Mouse (Mus musculus): ENCODE data around the gene Avil. TPM values are rescaled to one million over a fixed set of nuclear protein-coding genes. Genes with fewer than 3 reads are reported as not detected.

The Avil gene
- total RNA-seq, 2 experiments from 2014 or later, result 0.32 to 0.87 TPM

- TF ChIP-seq CTCF (conservative IDR thresholded peaks at IDR 0.05), result no peak
- no peak for DNase-seq (ENCODE audit: low spot score in 2 of 2)
Measured at GRCm38 (mm10) chr10:127043187-127043586, 42.7 kb downstream of the Avil start.

GRCm38 (mm10) chr10:127047954-127048353 is 47.4 kb downstream of the Avil start, which contains the start of gene Cyp27b1:
Gene Cyp27b1, plus strand, starts transcription at chr10:127048250.
- H3K27ac ChIP-seq, result no peak within 1 kb of the TSS
- TF ChIP-seq CTCF (conservative IDR thresholded peaks at IDR 0.05), result no peak
- no peak within 1 kb of the TSS for H3K4me3 ChIP-seq
- DNase-seq (ENCODE audit: low spot score in 2 of 2), result no peak

More at GRCm38 (mm10) chr10:127043187-127043586, 42.7 kb downstream of the Avil start:
- no peak overlapping the region for H3K27ac ChIP-seq
- H3K4me3 ChIP-seq, result no peak overlapping the region

GRCm38 (mm10) chr10:127048608-127049394 is 48.3 kb downstream of the Avil start:
- Histone ChIP-seq H3K27ac (no peak overlapping the region), H3K4me3 (no peak overlapping the region)
- TF ChIP-seq CTCF (conservative IDR thresholded peaks at IDR 0.05), result peak; percentile 52
- DNase-seq (ENCODE audit: low spot score in 2 of 2), result no peak

GRCm38 (mm10) chr10:127049395-127050118 is 49.0 kb downstream of the Avil start:
- Histone ChIP-seq H3K4me3 (no peak overlapping the region), H3K27ac (no peak overlapping the region)
- TF ChIP-seq CTCF (conservative IDR thresholded peaks at IDR 0.05), result peak; percentile 35
- DNase-seq (ENCODE audit: low spot score in 2 of 2), result no peak

- TF ChIP-seq CTCF (conservative IDR thresholded peaks at IDR 0.05), result no peak
- Histone ChIP-seq H3K4me3 (no peak overlapping the region), H3K27ac (no peak overlapping the region)
- no peak for DNase-seq (ENCODE audit: low spot score in 2 of 2)
Measured at GRCm38 (mm10) chr10:127050119-127050474, 49.6 kb downstream of the Avil start.

GRCm38 (mm10) chr10:127054646-127055045 is 54.1 kb downstream of the Avil start:
- DNase-seq (ENCODE audit: low spot score in 2 of 2), result no peak
- no peak for TF ChIP-seq CTCF (conservative IDR thresholded peaks at IDR 0.05)
- Histone ChIP-seq H3K4me3 (no peak overlapping the region), H3K27ac (no peak overlapping the region)

- no peak for TF ChIP-seq CTCF (conservative IDR thresholded peaks at IDR 0.05)
- no peak for DNase-seq (ENCODE audit: low spot score in 2 of 2)
- Histone ChIP-seq H3K4me3 (no peak overlapping the region), H3K27ac (no peak overlapping the region)
Measured at GRCm38 (mm10) chr10:127055406-127055805, 54.9 kb downstream of the Avil start.

- no peak for DNase-seq (ENCODE audit: low spot score in 2 of 2)
- no peak for TF ChIP-seq CTCF (conservative IDR thresholded peaks at IDR 0.05)
- no peak overlapping the region for H3K27ac ChIP-seq
- H3K4me3 ChIP-seq, result no peak overlapping the region
Measured at GRCm38 (mm10) chr10:127056490-127056889, 56.0 kb downstream of the Avil start.

- peak overlapping the region; percentile 62 for H3K4me3 ChIP-seq
- DNase-seq (ENCODE audit: low spot score in 2 of 2), result peak; percentile 79 to 89
- H3K27ac ChIP-seq, result no peak overlapping the region
Measured at GRCm38 (mm10) chr10:127058161-127058560, 57.7 kb downstream of the Avil start.

GRCm38 (mm10) chr10:127058708-127059107 is 58.2 kb downstream of the Avil start:
- no peak for DNase-seq (ENCODE audit: low spot score in 2 of 2)
- no peak for TF ChIP-seq CTCF (conservative IDR thresholded peaks at IDR 0.05)
- H3K4me3 ChIP-seq, result peak overlapping the region; percentile 62
- no peak overlapping the region for H3K27ac ChIP-seq

More at GRCm38 (mm10) chr10:127058161-127058560, 57.7 kb downstream of the Avil start:
- TF ChIP-seq CTCF (conservative IDR thresholded peaks at IDR 0.05), result peak; percentile 99

- Histone ChIP-seq H3K27ac (peak overlapping the region; percentile 89), H3K4me3 (peak overlapping the region; percentile 62)
- no peak for TF ChIP-seq CTCF (conservative IDR thresholded peaks at IDR 0.05)
- DNase-seq (ENCODE audit: low spot score in 2 of 2), result no peak
Measured at GRCm38 (mm10) chr10:127059174-127059967, 58.9 kb downstream of the Avil start.

GRCm38 (mm10) chr10:127059968-127060916 is 59.7 kb downstream of the Avil start, which contains the start of gene March9:
Gene March9, minus strand, starts transcription at chr10:127060184.
- Histone ChIP-seq H3K4me3 (peak within 1 kb of the TSS; percentile 62), H3K27ac (peak within 1 kb of the TSS; percentile 89)
- TF ChIP-seq CTCF (conservative IDR thresholded peaks at IDR 0.05), result no peak
- DNase-seq (ENCODE audit: low spot score in 2 of 2), result peak; percentile 66 to 84

Data from layer of hippocampus, adult 2 months (tissue).